Mouse (Mus musculus) MEL (cell line): ENCODE results near the gene Bnip2. TPM values are rescaled to one million over a fixed set of nuclear protein-coding genes. Genes with fewer than 3 reads are reported as not detected.

Source experiments
- DNase-seq: peaks from one replicate; pipeline ENCODE4 v3.0.0; 2011; ENCODE audit warnings: low read depth, low spot score
- H3K27ac ChIP-seq: 2 replicates; pipeline ENCODE4 v1.5.1; 2012; ENCODE audit warnings: low read depth, mild to moderate bottlenecking, control low read depth, low read length, moderate library complexity; ENCODE audit not compliant: control insufficient read depth
- H3K27me3 ChIP-seq, 2 experiments: fragments of 150-350 bp in 1 of 2; sonication (generic) in 1 of 2; 2 replicates each; pipeline ENCODE4 v1.6.1; 2012; ENCODE audit warnings: low read length in 2 of 2, mild to moderate bottlenecking in 2 of 2, improper control_type of control experiment in 1 of 2, moderate library complexity in 1 of 2; ENCODE audit not compliant: insufficient read depth in 2 of 2, control insufficient read depth in 1 of 2
- H3K36me3 ChIP-seq, 2 experiments: 2 replicates each; pipeline ENCODE4 v1.6.1; 2012 to 2014; ENCODE audit warnings: low read length in 2 of 2, improper control_type of control experiment in 1 of 2, inconsistent platforms in 1 of 2, mild to moderate bottlenecking in 1 of 2; ENCODE audit not compliant: insufficient read depth in 2 of 2, control insufficient read depth in 1 of 2
- H3K4me1 ChIP-seq, 2 experiments: fragments of 150-350 bp in 1 of 2; sonication (generic) in 1 of 2; 2 replicates each; pipeline ENCODE4 v1.6.1; 2012; ENCODE audit warnings: low read length in 2 of 2, improper control_type of control experiment in 1 of 2, mild to moderate bottlenecking in 1 of 2; ENCODE audit not compliant: insufficient read depth in 2 of 2, control insufficient read depth in 1 of 2
- H3K4me3 ChIP-seq, 2 experiments: fragments of 150-350 bp in 1 of 2; sonication (generic) in 1 of 2; 2 replicates each; pipeline ENCODE4 v1.5.1; 2012; ENCODE audit warnings: low read depth in 2 of 2, low read length in 2 of 2, mild to moderate bottlenecking in 2 of 2, moderate library complexity in 2 of 2, control low read depth in 1 of 2, improper control_type of control experiment in 1 of 2; ENCODE audit not compliant: control insufficient read depth in 1 of 2, insufficient read depth in 1 of 2
- H3K79me2 ChIP-seq: 2 replicates; pipeline ENCODE4 v1.6.1; 2012; ENCODE audit warnings: mild to moderate bottlenecking, low read length, moderate library complexity; ENCODE audit not compliant: control insufficient read depth, poor library complexity, insufficient read depth
- H3K9ac ChIP-seq: 2 replicates; pipeline ENCODE4 v1.6.1; 2012; ENCODE audit warnings: low read depth, mild to moderate bottlenecking, control low read depth, low read length, moderate library complexity; ENCODE audit not compliant: control insufficient read depth, poor library complexity, severe bottlenecking
- H3K9me3 ChIP-seq: fragments of 150-350 bp; sonication (generic); replicated peaks from 2 replicates; pipeline ENCODE4 v1.6.1; 2012; ENCODE audit warnings: mild to moderate bottlenecking, low read length, improper control_type of control experiment, moderate library complexity; ENCODE audit not compliant: insufficient read depth
- BHLHE40 ChIP-seq: IDR thresholded peaks from 2 replicates; pipeline ENCODE4 v1.6.1; 2012; ENCODE audit warnings: low read depth, mild to moderate bottlenecking, inconsistent platforms, low read length, improper control_type of control experiment, borderline replicate concordance
- CTCF ChIP-seq, 3 experiments: IDR thresholded peaks in 2 of 3; conservative IDR thresholded peaks in 1 of 3; 2 replicates each; pipeline ENCODE4 v1.5.1; 2011 to 2012; ENCODE audit warnings: low read length in 3 of 3, low read depth in 2 of 3, mild to moderate bottlenecking in 2 of 3, improper control_type of control experiment in 1 of 3, inconsistent platforms in 1 of 3, mixed read lengths in 1 of 3, moderate library complexity in 1 of 3; ENCODE audit not compliant: control insufficient read depth in 1 of 3, insufficient read depth in 1 of 3, poor library complexity in 1 of 3, severe bottlenecking in 1 of 3
- E2F4 ChIP-seq: IDR thresholded peaks from 2 replicates; pipeline ENCODE4 v1.6.1; 2011; ENCODE audit warnings: low read depth, low read length, improper control_type of control experiment, borderline replicate concordance
- ELF1 ChIP-seq: IDR thresholded peaks from 2 replicates; pipeline ENCODE4 v1.6.1; 2014; ENCODE audit warnings: low read depth, mild to moderate bottlenecking, inconsistent platforms, low read length, improper control_type of control experiment, moderate library complexity
- EP300 ChIP-seq, 2 experiments: IDR thresholded peaks; 2 replicates each; pipeline ENCODE4 v1.6.1; 2011; ENCODE audit warnings: improper control_type of control experiment in 2 of 2, low read length in 2 of 2, low read depth in 1 of 2, mild to moderate bottlenecking in 1 of 2
- GATA1 ChIP-seq: IDR thresholded peaks from 2 replicates; pipeline ENCODE4 v1.6.1; 2011; ENCODE audit warnings: low read depth, low read length, improper control_type of control experiment
- HCFC1 ChIP-seq: IDR thresholded peaks from 2 replicates; pipeline ENCODE4 v1.6.1; 2012; ENCODE audit warnings: low read depth, mild to moderate bottlenecking, inconsistent platforms, low read length, improper control_type of control experiment, moderate library complexity
- MAFK ChIP-seq: IDR thresholded peaks from 2 replicates; pipeline ENCODE4 v1.6.1; 2011; ENCODE audit warnings: low read depth, mild to moderate bottlenecking, low read length, improper control_type of control experiment, borderline replicate concordance
- MAX ChIP-seq: IDR thresholded peaks from 2 replicates; pipeline ENCODE4 v1.6.1; 2011; ENCODE audit warnings: low read length, improper control_type of control experiment
- MEF2A ChIP-seq: IDR thresholded peaks from 2 replicates; pipeline ENCODE4 v1.6.1; 2014; ENCODE audit warnings: low read depth, mild to moderate bottlenecking, inconsistent platforms, low read length, improper control_type of control experiment; ENCODE audit not compliant: poor library complexity, insufficient replicate concordance, severe bottlenecking; ENCODE audit errors: extremely low read depth
- MXI1 ChIP-seq: IDR thresholded peaks from 2 replicates; pipeline ENCODE4 v1.6.1; 2011; ENCODE audit warnings: mild to moderate bottlenecking, low read depth, low read length, improper control_type of control experiment
- MYB ChIP-seq: IDR thresholded peaks from 2 replicates; pipeline ENCODE4 v1.6.1; 2011; ENCODE audit warnings: mild to moderate bottlenecking, low read depth, low read length, improper control_type of control experiment
- NELFE ChIP-seq: IDR thresholded peaks from 2 replicates; pipeline ENCODE4 v1.6.1; 2011; ENCODE audit warnings: low read depth, low read length, improper control_type of control experiment
- POLR2A ChIP-seq, 2 experiments: IDR thresholded peaks; 2 replicates each; pipeline ENCODE4 v1.6.1; 2011 to 2012; ENCODE audit warnings: low read length in 2 of 2, mild to moderate bottlenecking in 2 of 2, control low read depth in 1 of 2, improper control_type of control experiment in 1 of 2, low read depth in 1 of 2, moderate library complexity in 1 of 2; ENCODE audit not compliant: control insufficient read depth in 1 of 2, insufficient read depth in 1 of 2, poor library complexity in 1 of 2
- POLR2AphosphoS2 ChIP-seq: IDR thresholded peaks from 2 replicates; pipeline ENCODE4 v1.6.1; 2011; ENCODE audit warnings: low read length, improper control_type of control experiment
- POLR2AphosphoS5 ChIP-seq: IDR thresholded peaks from 2 replicates; pipeline ENCODE4 v1.6.1; 2012; ENCODE audit warnings: low read depth, borderline replicate concordance, mild to moderate bottlenecking, inconsistent platforms, low read length, moderate library complexity, mixed read lengths
- RCOR1 ChIP-seq: IDR thresholded peaks from 2 replicates; pipeline ENCODE4 v1.6.1; 2012; ENCODE audit warnings: low read depth, mild to moderate bottlenecking, inconsistent platforms, low read length, improper control_type of control experiment
- SIN3A ChIP-seq: IDR thresholded peaks from 2 replicates; pipeline ENCODE4 v1.6.1; 2012; ENCODE audit warnings: low read length, improper control_type of control experiment, inconsistent platforms
- SMC3 ChIP-seq: IDR thresholded peaks from 2 replicates; pipeline ENCODE4 v1.6.1; 2011; ENCODE audit warnings: low read depth, low read length, improper control_type of control experiment
- TAL1 ChIP-seq: IDR thresholded peaks from 2 replicates; pipeline ENCODE4 v1.6.1; 2012; ENCODE audit warnings: mild to moderate bottlenecking, inconsistent platforms, low read length, moderate library complexity, mixed read lengths
- TBP ChIP-seq: IDR thresholded peaks from 2 replicates; pipeline ENCODE4 v1.8.0; 2011; ENCODE audit warnings: low read depth, low read length, improper control_type of control experiment
- UBTF ChIP-seq: IDR thresholded peaks from 2 replicates; pipeline ENCODE4 v1.6.1; 2012; ENCODE audit warnings: low read depth, mild to moderate bottlenecking, inconsistent platforms, low read length, improper control_type of control experiment, moderate library complexity, borderline replicate concordance; ENCODE audit not compliant: insufficient read depth
- ZC3H11A ChIP-seq: IDR thresholded peaks from 2 replicates; pipeline ENCODE4 v1.6.1; 2012; ENCODE audit warnings: low read depth, mild to moderate bottlenecking, inconsistent platforms, low read length, improper control_type of control experiment
- ZKSCAN1 ChIP-seq: IDR thresholded peaks from 2 replicates; pipeline ENCODE4 v1.6.1; 2012; ENCODE audit warnings: low read depth, mild to moderate bottlenecking, inconsistent platforms, low read length, improper control_type of control experiment, moderate library complexity
- ZMIZ1 ChIP-seq: IDR thresholded peaks from 2 replicates; pipeline ENCODE4 v1.6.1; 2012; ENCODE audit warnings: low read depth, mild to moderate bottlenecking, inconsistent platforms, low read length, improper control_type of control experiment, moderate library complexity
- polyA plus RNA-seq, 2 experiments: library from polyadenylated mRNA; stranded (reverse) in 1 of 2; unstranded in 1 of 2; fragments of >175 nt in 1 of 2; fragments of >200 nt in 1 of 2; gene quantifications; 2 replicates each; pipeline versions ENCODE4 v1.2.1 to v1.2.4; 2012; ENCODE audit warnings: low replicate concordance in 2 of 2, low read depth in 1 of 2; ENCODE audit not compliant: insufficient read length in 2 of 2, insufficient read depth in 1 of 2, missing spikeins in 1 of 2
- total RNA-seq: library from RNA; depleted of rRNA; stranded (reverse); fragments of 300-350 nt; gene quantifications from 2 replicates; pipeline ENCODE4 v1.2.3, GENCODE M21; 2012

The Bnip2 gene
- total and polyA plus RNA-seq, 3 experiments = 49.7 to 57.2 TPM; not detected in 1

DNA sequence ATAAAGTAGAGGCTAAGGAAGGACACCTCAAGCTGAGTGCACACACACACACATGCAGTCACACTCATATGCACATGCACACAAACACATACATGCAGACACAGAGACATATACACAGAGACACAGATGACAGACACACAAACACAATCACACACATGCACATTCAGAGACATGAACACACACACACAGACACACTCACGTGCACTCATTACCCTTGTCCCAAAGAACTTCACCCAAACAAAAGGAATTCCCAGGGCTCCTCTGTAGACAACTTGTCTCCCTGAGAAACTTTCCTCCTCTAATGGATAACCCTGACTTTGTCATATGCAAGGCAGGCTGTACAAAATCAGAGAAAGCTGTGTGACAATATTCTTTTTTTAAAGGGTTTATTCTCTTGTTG, 3.7 kb upstream of the Bnip2 start:
- no peak overlapping the region for H3K9ac ChIP-seq
- DNase-seq = no peak
- TF ChIP-seq POLR2AphosphoS5 (no peak), MXI1 (no peak), MYB (no peak), HCFC1 (no peak), ELF1 (no peak), MAX (no peak), MAFK (no peak), NELFE (no peak), MEF2A (no peak), TAL1 (no peak), E2F4 (no peak)
- H3K27me3 ChIP-seq = peaks cover 0 to 2% of the 10 kb centered on the region in 2 experiments; a peak in 1 of 4 replicates
- H3K27ac ChIP-seq = no peak overlapping the region
- no peak overlapping the region for H3K4me3 ChIP-seq
- peaks cover 0 to 3% of the 10 kb centered on the region in 2 experiments; a peak in 1 of 4 replicates for H3K4me1 ChIP-seq
- H3K9me3 ChIP-seq = no peaks in the 10 kb centered on the region
- H3K79me2 ChIP-seq = peaks cover 7% of the 10 kb centered on the region
- H3K36me3 ChIP-seq = peaks cover 0 to 1% of the 10 kb centered on the region in 2 experiments; a peak in 1 of 4 replicates

DNA sequence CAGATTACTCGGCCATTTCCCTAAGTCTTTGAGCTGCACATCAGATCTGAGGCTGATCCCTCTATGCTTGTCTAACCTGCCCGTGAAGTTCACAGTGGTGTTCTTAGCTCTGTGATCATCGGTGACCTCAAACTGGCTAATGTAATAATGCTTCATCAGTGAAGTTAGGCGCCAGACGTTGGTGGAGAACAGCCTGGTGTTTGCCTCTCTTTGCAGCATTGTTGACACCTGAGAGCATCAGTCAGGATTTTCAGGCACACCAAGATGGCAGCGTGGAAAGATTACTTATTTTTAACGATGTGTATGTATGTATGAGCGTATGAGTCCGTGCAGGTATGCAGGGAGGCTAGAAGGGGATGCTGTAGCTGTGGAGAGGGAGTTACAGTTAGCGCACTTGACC, 3.2 kb upstream of the Bnip2 start:
- no peaks in the 10 kb centered on the region for H3K9me3 ChIP-seq
- TF ChIP-seq GATA1 = no peak
- no peak for TF ChIP-seq NELFE
- no peak for TF ChIP-seq BHLHE40
- no peak for TF ChIP-seq ZKSCAN1
- no peak for TF ChIP-seq SMC3
- TF ChIP-seq E2F4 = no peak
- TF ChIP-seq ZC3H11A = no peak
- no peak for TF ChIP-seq MYB
- no peak for TF ChIP-seq SIN3A
- TF ChIP-seq POLR2A (IDR thresholded peaks at IDR 0.05; ENCODE audit: control insufficient read depth in 1 of 2, insufficient read depth in 1 of 2, low read depth in 1 of 2, low read length in 2 of 2, poor library complexity in 1 of 2) = no peak
- no peak for TF ChIP-seq TBP
- no peak for TF ChIP-seq RCOR1
- no peak for TF ChIP-seq UBTF
- TF ChIP-seq MXI1 = no peak
- TF ChIP-seq MAFK = no peak
- no peak for TF ChIP-seq CTCF (IDR thresholded peaks at IDR 0.05 in 2 of 3, conservative IDR thresholded peaks at IDR 0.05 in 1 of 3; ENCODE audit: control insufficient read depth in 1 of 3, insufficient read depth in 1 of 3, low read depth in 2 of 3, low read length in 3 of 3, poor library complexity in 1 of 3, severe bottlenecking in 1 of 3)
- TF ChIP-seq MEF2A = no peak
- TF ChIP-seq POLR2AphosphoS2 = no peak
- no peak for TF ChIP-seq ZMIZ1
- TF ChIP-seq EP300 (IDR thresholded peaks at IDR 0.05; ENCODE audit: low read depth in 1 of 2, low read length in 2 of 2) = no peak
- TF ChIP-seq, all 39 proteins: peak for 0
- H3K27me3 ChIP-seq = peaks cover 0 to 2% of the 10 kb centered on the region in 2 experiments; a peak in 1 of 4 replicates
- DNase-seq = no peak
- H3K9ac ChIP-seq = no peak overlapping the region
- H3K4me1 ChIP-seq = peaks cover 0 to 5% of the 10 kb centered on the region in 2 experiments; a peak in 1 of 4 replicates
- no peak overlapping the region for H3K4me3 ChIP-seq
- peaks cover 0 to 3% of the 10 kb centered on the region in 2 experiments; a peak in 1 of 4 replicates for H3K36me3 ChIP-seq
- H3K27ac ChIP-seq = no peak overlapping the region
- H3K79me2 ChIP-seq = peaks cover 11% of the 10 kb centered on the region
